1 mouse cellular context compared by ENCODE assay signal in the genomic region with DNA sequence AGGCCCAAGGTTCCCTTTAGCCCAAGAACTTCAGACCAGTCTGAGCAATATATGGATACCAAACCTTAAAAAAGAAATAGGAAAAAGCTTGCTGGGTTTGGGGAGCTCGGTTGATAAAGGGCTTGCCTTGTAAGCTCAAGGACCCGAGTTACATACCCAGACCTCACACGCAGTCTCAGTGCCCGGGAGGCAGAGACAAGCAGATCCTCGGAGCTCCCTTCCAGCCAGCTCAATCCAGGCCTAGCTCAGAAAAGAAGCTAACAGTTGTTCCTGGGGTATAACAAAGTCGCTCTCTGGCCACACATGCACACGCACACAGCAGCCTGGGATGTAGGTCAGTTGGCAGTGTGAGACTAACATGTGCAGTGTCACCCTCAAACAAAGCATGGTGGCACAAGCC.
TF ChIP-seq lines count a peak whose summit lies in the region.

No protein-coding gene starts in this region.

TF ChIP-seq in CH12.LX, 34 proteins besides CTCF, POLR2A, EP300 and RAD21:
- no peak for TF ChIP-seq ETS1 (conservative IDR thresholded peaks at IDR 0.05; ENCODE audit: low read depth, low read length)
- no peak for TF ChIP-seq JUND (conservative IDR thresholded peaks at IDR 0.05; ENCODE audit: low read depth, low read length)
- TF ChIP-seq CHD2 (IDR thresholded peaks at IDR 0.05; ENCODE audit: low read length), result no peak
- no peak for TF ChIP-seq PAX5 (IDR thresholded peaks at IDR 0.05; ENCODE audit: low read length)
